Mouse (Mus musculus) neural tube, embryonic 11.5 days (tissue): ENCODE results near the gene Hnrnpll. TPM values are rescaled to one million over a fixed set of nuclear protein-coding genes. Genes with fewer than 3 reads are reported as not detected.

Source experiments
- ATAC-seq: fragments of 200-750 bp; cut with Nextera tagmentation; 2 replicates; pipeline ENCODE4 v1.8.0; 2017; ENCODE audit warnings: moderate number of reproducible peaks, mild to moderate bottlenecking, moderate TSS enrichment, moderate library complexity; ENCODE audit not compliant: insufficient read depth, low FRiP score, low TSS enrichment
- DNase-seq: peaks from one replicate; pipeline ENCODE4 v3.0.0-alpha.2; 2015; ENCODE audit warnings: low spot score
- H3K27ac ChIP-seq: fragments of 300-500 bp; sonication (generic); 2 replicates; pipeline ENCODE4 v1.5.1; 2014; ENCODE audit warnings: low read depth, mild to moderate bottlenecking, low read length
- H3K27me3 ChIP-seq: fragments of 300-500 bp; sonication (generic); 2 replicates; pipeline ENCODE4 v1.6.1; 2014; ENCODE audit warnings: mild to moderate bottlenecking, low read length, mixed read lengths; ENCODE audit not compliant: control insufficient read depth, insufficient read depth
- H3K36me3 ChIP-seq: fragments of 300-500 bp; sonication (generic); 2 replicates; pipeline ENCODE4 v1.6.1; 2014; ENCODE audit warnings: mild to moderate bottlenecking, low read length, moderate library complexity, mixed read lengths; ENCODE audit not compliant: control insufficient read depth, insufficient read depth
- H3K4me1 ChIP-seq: fragments of 300-500 bp; sonication (generic); 2 replicates; pipeline ENCODE4 v1.6.1; 2014; ENCODE audit warnings: low read length, mixed read lengths; ENCODE audit not compliant: control insufficient read depth, insufficient read depth
- H3K4me2 ChIP-seq: fragments of 300-500 bp; sonication (generic); 2 replicates; pipeline ENCODE4 v1.6.1; 2014; ENCODE audit warnings: low read depth, mild to moderate bottlenecking, moderate library complexity
- H3K4me3 ChIP-seq: fragments of 300-500 bp; sonication (generic); 2 replicates; pipeline ENCODE4 v1.5.1; 2014; ENCODE audit warnings: low read depth, low read length
- H3K9ac ChIP-seq: fragments of 300-500 bp; sonication (generic); 2 replicates; pipeline ENCODE4 v1.6.1; 2014; ENCODE audit warnings: mild to moderate bottlenecking, low read length
- H3K9me3 ChIP-seq: fragments of 300-500 bp; sonication (generic); 2 replicates; pipeline ENCODE4 v1.6.1; 2016; ENCODE audit warnings: low read length; ENCODE audit not compliant: control insufficient read depth
- WGBS: fragments of 180-500 bp; shearing (Covaris S2); extraction: QIAGEN DNeasy Blood & Tissue Kit; methylation state at CpG from one replicate; pipeline ENCODE4 v1.1.7; 2014; 5-methylcytosine and 5-hydroxymethylcytosine counted together
- polyA plus RNA-seq: library from polyadenylated mRNA; unstranded; fragments of >200 nt; fragmentation: Nextera tagmentation; extraction: Ambion mirVana; gene quantifications from 2 replicates; pipeline ENCODE4 v1.2.1, GENCODE M21; 2014

Gene Hnrnpll
- polyA plus RNA-seq, 1 experiment from 2014 or later, result 117 TPM

DNA sequence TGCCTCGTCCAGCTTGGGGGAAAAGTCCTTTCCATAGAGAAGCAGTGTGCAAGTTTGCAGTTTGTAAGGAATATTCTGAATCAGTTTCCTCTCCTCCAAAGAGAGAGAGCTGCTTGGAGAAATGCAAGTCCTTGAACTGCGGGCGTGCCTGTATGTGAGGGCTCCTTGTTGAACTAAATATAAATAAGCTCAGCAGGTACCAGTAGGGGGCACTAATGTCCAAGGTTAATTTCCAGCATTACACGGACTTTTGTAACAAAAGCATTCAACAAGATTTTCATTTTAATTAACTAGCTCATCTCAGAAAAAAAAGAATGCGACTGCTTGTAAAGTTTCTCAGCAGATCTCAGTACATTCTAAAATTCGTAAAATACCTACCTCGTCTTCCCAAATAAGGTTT lies 13.9 kb downstream of the Hnrnpll start:
- no peak overlapping the region for H3K9ac ChIP-seq
- peaks cover 10% of the 10 kb centered on the region for H3K36me3 ChIP-seq
- ATAC-seq (no peak), DNase-seq (peak; percentile 30)
- H3K4me2 ChIP-seq, result no peak overlapping the region
- WGBS, result 82% methylated on average over 7 of the region's 7 CpGs
- no peak overlapping the region for H3K4me3 ChIP-seq
- H3K27me3 ChIP-seq, result no peaks in the 10 kb centered on the region
- no peaks in the 10 kb centered on the region for H3K4me1 ChIP-seq
- H3K27ac ChIP-seq, result no peak overlapping the region
- no peaks in the 10 kb centered on the region for H3K9me3 ChIP-seq

DNA sequence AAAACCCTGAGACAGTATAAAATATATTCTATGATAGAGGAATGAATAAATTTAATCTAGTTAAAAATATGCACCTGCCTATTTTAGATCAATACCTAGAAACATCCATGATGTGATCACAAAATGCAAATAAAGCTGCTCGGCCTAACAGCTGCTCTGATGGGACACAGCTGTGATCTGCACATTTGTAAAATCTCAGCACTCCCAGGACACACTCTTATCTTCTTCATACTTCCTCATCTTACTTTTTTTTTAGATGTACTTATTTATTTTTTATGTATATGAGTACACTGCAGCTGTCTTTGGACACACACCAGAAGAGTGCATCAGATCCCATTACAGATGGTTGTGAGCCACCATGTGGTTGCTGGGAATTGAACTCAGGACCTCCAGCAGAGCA lies 20.4 kb downstream of the Hnrnpll start:
- no peaks in the 10 kb centered on the region for H3K9me3 ChIP-seq
- peaks cover 6% of the 10 kb centered on the region; the same call in 1 of the 2 replicates for H3K36me3 ChIP-seq
- ATAC-seq (no peak), DNase-seq (no peak)
- no peaks in the 10 kb centered on the region for H3K27me3 ChIP-seq
- H3K4me2 ChIP-seq, result no peak overlapping the region
- no peaks in the 10 kb centered on the region for H3K4me1 ChIP-seq
- no peak overlapping the region for H3K4me3 ChIP-seq
- no peak overlapping the region for H3K9ac ChIP-seq
- no peak overlapping the region for H3K27ac ChIP-seq
- WGBS, result 85% methylated on average over 1 of the region's 1 CpGs

DNA sequence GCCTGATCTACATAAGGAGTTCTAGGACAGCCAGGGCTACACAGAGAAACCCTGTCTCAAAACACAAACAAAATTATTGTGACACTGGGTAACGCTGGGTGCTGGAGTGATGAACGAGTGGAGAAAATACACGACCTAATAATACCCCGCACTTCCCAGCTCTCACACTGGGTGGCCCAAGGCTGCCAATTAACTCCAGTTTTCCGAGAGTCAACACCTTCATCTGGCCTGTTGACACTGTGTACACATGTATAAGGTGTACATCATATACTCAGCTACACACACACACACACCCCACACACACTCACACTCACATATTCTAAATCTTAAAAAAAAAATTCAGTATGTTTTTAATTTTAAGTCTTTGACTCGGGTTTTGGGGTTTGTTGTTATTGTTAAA lies 33.5 kb downstream of the Hnrnpll start:
- no peak for DNase-seq
- no peak overlapping the region for H3K27ac ChIP-seq
- whole genome bisulfite sequencing, result 92% methylated on average over 6 of the region's 6 CpGs
- H3K27me3 ChIP-seq, result no peaks in the 10 kb centered on the region
- no peak overlapping the region for H3K4me3 ChIP-seq
- no peak overlapping the region for H3K9ac ChIP-seq
- ATAC-seq, result 0 out of 2 replicates have a peak, but pooled peaks have one; percentile 27
- peaks cover 15% of the 10 kb centered on the region for H3K36me3 ChIP-seq
- H3K4me2 ChIP-seq, result no peak overlapping the region
- H3K9me3 ChIP-seq, result no peaks in the 10 kb centered on the region
- H3K4me1 ChIP-seq, result no peaks in the 10 kb centered on the region

DNA sequence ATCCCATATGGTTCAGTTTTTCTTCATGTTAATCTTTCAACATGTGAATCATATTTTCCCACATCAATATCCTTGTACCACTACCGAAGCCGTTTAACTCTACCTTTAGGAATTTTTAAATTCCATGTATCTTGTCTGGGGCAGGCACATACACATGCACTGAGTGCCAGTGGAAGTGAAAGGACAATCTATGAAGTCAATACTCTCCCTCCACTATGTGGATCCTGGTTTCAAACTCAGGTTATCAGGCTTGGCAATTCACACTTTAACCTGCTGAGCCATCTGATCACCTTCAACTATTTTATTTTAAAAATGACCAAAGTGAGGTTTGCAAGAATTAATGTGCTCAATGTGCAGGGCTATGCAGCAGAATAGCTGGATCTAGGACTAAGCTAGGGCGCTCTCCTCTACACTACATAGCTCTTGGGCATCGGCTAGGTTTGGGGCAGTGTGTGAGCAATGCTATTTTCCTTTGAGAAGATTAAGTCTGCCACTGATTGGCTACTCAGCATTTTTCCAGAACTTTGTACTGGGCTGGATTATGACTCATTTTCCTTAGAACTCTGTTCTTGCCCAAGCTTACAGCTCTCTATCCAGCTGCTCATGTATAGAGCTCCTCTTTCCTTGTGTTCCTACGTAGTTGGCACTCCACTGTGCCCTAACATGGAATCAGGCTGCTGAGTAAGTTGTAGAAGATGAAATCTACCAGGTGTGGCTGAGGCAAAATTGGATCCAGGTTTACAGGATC lies 35.8 kb downstream of the Hnrnpll start:
- no peak overlapping the region for H3K4me3 ChIP-seq
- DNase-seq (no peak), ATAC-seq (no peak)
- H3K36me3 ChIP-seq, result peaks cover 11% of the 10 kb centered on the region
- WGBS, result 93% methylated on average over 5 of the region's 5 CpGs
- H3K27me3 ChIP-seq, result no peaks in the 10 kb centered on the region
- H3K4me1 ChIP-seq, result no peaks in the 10 kb centered on the region
- no peak overlapping the region for H3K4me2 ChIP-seq
- H3K9ac ChIP-seq, result no peak overlapping the region
- H3K27ac ChIP-seq, result no peak overlapping the region
- no peaks in the 10 kb centered on the region for H3K9me3 ChIP-seq

DNA sequence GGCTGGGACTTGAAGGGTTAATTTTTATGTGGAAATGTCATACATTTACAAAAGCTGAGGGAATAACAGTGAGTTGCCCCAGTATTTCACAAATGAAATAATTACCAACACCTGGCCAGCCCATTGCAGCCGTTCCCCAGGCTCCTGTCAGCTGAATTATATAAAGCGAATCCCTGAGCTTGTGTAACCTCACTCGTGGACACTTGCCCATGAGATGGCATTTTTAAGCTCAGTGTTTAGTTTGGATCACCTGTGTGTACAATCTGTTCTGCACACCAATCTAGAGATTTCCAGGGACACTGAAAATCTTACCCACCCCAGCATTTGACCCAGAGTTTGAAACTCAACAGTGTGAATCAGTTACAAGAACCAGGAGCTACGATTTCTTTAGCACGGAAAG lies 40.0 kb downstream of the Hnrnpll start:
- no peak overlapping the region for H3K9ac ChIP-seq
- no peaks in the 10 kb centered on the region for H3K9me3 ChIP-seq
- WGBS, result 87% methylated on average over 5 of the region's 5 CpGs
- H3K36me3 ChIP-seq, result no peaks in the 10 kb centered on the region
- ATAC-seq (no peak), DNase-seq (no peak)
- H3K4me1 ChIP-seq, result peaks cover 4% of the 10 kb centered on the region
- no peak overlapping the region for H3K4me3 ChIP-seq
- H3K27ac ChIP-seq, result no peak overlapping the region
- H3K27me3 ChIP-seq, result no peaks in the 10 kb centered on the region
- H3K4me2 ChIP-seq, result no peak overlapping the region

DNA sequence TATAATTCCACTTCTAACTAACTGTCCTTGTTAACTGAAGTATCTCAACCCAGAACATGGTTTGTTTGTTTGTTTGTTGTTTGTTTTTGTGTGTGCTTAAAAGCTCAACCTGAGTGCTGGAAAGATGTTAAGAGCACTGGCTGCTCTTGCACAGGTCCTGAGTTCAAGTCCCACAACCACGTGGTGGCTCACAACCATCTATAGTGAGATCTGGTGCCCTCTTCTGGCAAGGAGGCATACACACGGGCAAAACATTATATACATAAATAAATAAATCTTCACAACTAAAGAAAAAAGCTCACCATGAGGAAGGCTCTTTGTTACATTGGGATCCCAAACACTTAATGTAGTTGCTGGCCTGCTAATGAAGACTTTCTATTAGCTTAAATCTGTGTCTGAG lies 41.6 kb downstream of the Hnrnpll start:
- H3K36me3 ChIP-seq, result no peaks in the 10 kb centered on the region
- WGBS, result 75% methylated on average over 2 of the region's 2 CpGs
- DNase-seq, result no peak
- no peak for ATAC-seq
- H3K27me3 ChIP-seq, result no peaks in the 10 kb centered on the region
- H3K4me1 ChIP-seq, result peaks cover 4% of the 10 kb centered on the region
- H3K4me3 ChIP-seq, result no peak overlapping the region
- no peaks in the 10 kb centered on the region for H3K9me3 ChIP-seq
- H3K9ac ChIP-seq, result no peak overlapping the region
- no peak overlapping the region for H3K4me2 ChIP-seq
- H3K27ac ChIP-seq, result no peak overlapping the region

DNA sequence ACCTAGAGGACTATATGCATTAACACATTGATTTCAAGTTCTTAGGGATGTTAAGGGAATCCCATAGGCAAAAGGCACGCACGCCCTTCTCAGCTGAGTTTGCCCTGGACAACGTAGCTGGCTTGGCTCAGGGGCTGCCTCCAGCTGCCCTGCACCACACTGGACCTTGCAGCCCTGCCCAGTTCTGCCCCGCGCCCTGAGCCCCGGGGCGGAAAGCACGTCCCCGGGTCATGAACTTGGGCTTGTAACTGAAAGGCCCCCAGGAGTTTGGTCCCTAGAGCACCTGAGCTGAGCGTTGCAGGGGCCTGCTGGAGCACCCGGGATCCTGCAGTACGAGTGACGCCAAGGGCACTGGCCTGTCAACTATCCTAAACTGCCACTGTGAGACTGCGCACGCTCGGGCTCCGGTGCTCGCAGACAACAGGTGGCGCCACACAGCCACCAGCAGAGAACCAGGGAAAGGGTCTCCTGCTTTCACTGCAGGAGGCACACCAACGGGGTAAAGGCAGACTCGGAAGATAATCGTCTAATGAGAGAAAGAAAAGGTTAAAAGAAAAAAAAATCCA lies 43.1 kb downstream of the Hnrnpll start:
- Histone ChIP-seq H3K9me3 (no peaks in the 10 kb centered on the region), H3K27me3 (no peaks in the 10 kb centered on the region), H3K4me3 (no peak overlapping the region), H3K4me1 (peaks cover 4% of the 10 kb centered on the region), H3K9ac (no peak overlapping the region; the same call in 1 of the 2 replicates), H3K36me3 (no peaks in the 10 kb centered on the region), H3K27ac (no peak overlapping the region), H3K4me2 (peak overlapping the region; percentile 37)
- WGBS, result 11% methylated on average over 22 of the region's 22 CpGs
- peak; percentile 46 for DNase-seq
- ATAC-seq, result 0 out of 2 replicates have a peak, but pooled peaks have one; percentile 33

DNA sequence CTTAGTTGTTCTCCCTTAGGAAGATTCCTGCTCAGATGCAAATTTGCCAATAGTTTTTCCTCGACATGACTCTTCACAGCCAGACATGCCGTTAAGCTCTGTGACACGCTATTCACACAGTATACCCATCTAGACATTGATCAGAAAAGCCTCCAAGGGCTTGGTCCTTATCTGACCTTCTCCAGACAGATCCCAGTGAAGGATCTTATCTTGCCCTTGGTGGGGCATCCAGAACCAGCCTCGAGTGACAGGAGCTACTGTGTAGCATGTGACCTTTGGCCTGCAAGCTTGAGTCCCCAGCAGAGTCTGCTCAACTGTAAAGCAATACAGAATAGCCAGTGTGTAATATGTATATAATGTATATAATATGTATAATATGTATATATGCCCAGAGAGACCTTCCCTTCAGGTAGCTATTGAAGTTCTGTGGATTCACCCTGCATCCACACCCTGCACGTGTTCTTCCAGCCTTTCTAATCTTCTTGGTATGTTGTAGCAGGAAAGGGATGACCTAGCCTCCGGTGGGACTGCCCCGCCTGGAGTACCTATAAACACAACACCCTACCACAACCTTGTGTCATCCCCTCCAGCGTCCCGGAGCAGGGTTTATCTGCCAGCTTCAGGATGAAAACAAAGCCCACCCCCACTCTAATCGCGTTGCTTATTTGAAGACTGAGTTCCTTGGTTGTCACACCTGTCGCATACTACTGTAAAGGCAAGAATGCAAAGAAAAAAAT lies 43.7 kb downstream of the Hnrnpll start:
- 71% methylated on average over 12 of the region's 12 CpGs for WGBS
- H3K4me1 ChIP-seq, result peaks cover 4% of the 10 kb centered on the region
- no peak overlapping the region for H3K4me3 ChIP-seq
- no peak overlapping the region; the same call in 1 of the 2 replicates for H3K9ac ChIP-seq
- H3K27ac ChIP-seq, result no peak overlapping the region
- DNase-seq (no peak), ATAC-seq (0 out of 2 replicates have a peak, but pooled peaks have one; percentile 35)
- H3K4me2 ChIP-seq, result no peak overlapping the region
- H3K9me3 ChIP-seq, result no peaks in the 10 kb centered on the region
- H3K36me3 ChIP-seq, result no peaks in the 10 kb centered on the region
- no peaks in the 10 kb centered on the region for H3K27me3 ChIP-seq
